Mouse (Mus musculus) liver, embryonic 11.5 days (tissue): ENCODE measurements around the gene Hmga1b. TPM values are rescaled to one million over a fixed set of nuclear protein-coding genes. Genes with fewer than 3 reads are reported as not detected.
A peak's percentile ranks its signal among the peaks of the same experiment; 100 is the strongest.
"Not testable (repeated sequence)": the region's sequence is repeated elsewhere in the genome, so short reads cannot be mapped to it uniquely, and the experiment has no call there.

Source experiments
- ATAC-seq: fragments of 200-750 bp; cut with Nextera tagmentation; replicated peaks from 2 replicates; pipeline ENCODE4 v1.8.0; 2017; ENCODE audit warnings: moderate number of reproducible peaks, mild to moderate bottlenecking, moderate TSS enrichment, moderate library complexity; ENCODE audit not compliant: low FRiP score
- DNase-seq: peaks from one replicate; pipeline ENCODE4 v3.0.0-alpha.2; 2017; ENCODE audit warnings: low spot score
- H3K27ac ChIP-seq: fragments of 300-500 bp; sonication (generic); 2 replicates; pipeline ENCODE4 v1.5.1; 2014; ENCODE audit warnings: mild to moderate bottlenecking, low read depth, low read length, control low read depth
- H3K27me3 ChIP-seq: fragments of 300-500 bp; sonication (generic); replicated peaks from 2 replicates; pipeline ENCODE4 v1.6.1; 2014; ENCODE audit warnings: low read length, mixed read lengths; ENCODE audit not compliant: control insufficient read depth, insufficient read depth
- H3K36me3 ChIP-seq: fragments of 300-500 bp; sonication (generic); 2 replicates; pipeline ENCODE4 v1.6.1; 2014; ENCODE audit warnings: mild to moderate bottlenecking, low read length, moderate library complexity, mixed read lengths; ENCODE audit not compliant: control insufficient read depth, insufficient read depth
- H3K4me1 ChIP-seq: fragments of 300-500 bp; sonication (generic); replicated peaks from 2 replicates; pipeline ENCODE4 v1.6.1; 2014; ENCODE audit warnings: low read length, mixed read lengths; ENCODE audit not compliant: control insufficient read depth, insufficient read depth
- H3K4me2 ChIP-seq: fragments of 300-500 bp; sonication (generic); 2 replicates; pipeline ENCODE4 v1.6.1; 2014; ENCODE audit warnings: mild to moderate bottlenecking, control low read depth, moderate library complexity
- H3K4me3 ChIP-seq: fragments of 300-500 bp; sonication (generic); 2 replicates; pipeline ENCODE4 v1.5.1; 2014; ENCODE audit warnings: low read depth, low read length, control low read depth
- H3K9ac ChIP-seq: fragments of 300-500 bp; sonication (generic); 2 replicates; pipeline ENCODE4 v1.6.1; 2014; ENCODE audit warnings: low read depth, low read length, control low read depth
- H3K9me3 ChIP-seq: fragments of 300-500 bp; sonication (generic); 2 replicates; pipeline ENCODE4 v1.6.1; 2016; ENCODE audit warnings: low read length, inconsistent platforms, mixed read lengths; ENCODE audit not compliant: control insufficient read depth
- WGBS: fragments of 180-500 bp; shearing (Covaris S2); extraction: QIAGEN DNeasy Blood & Tissue Kit; methylation state at CpG from one replicate; pipeline ENCODE4 v1.1.7; 2014; 5-methylcytosine and 5-hydroxymethylcytosine counted together
- polyA plus RNA-seq: library from polyadenylated mRNA; unstranded; fragments of >200 nt; fragmentation: Nextera tagmentation; extraction: Ambion mirVana; gene quantifications from 2 replicates; pipeline ENCODE4 v1.2.1, GENCODE M21; 2014

Hmga1b gene
- polyA plus RNA-seq, 1 experiment from 2014 or later, result 17.5 TPM

- ATAC-seq (no peak), DNase-seq (no peak)
- H3K4me1 ChIP-seq, result no peaks in the 10 kb centered on the region
- no peak overlapping the region for H3K4me2 ChIP-seq
- H3K27ac ChIP-seq, result no peak overlapping the region
- 80% methylated on average over 3 of the region's 3 CpGs for WGBS
- H3K9me3 ChIP-seq, result no peaks in the 10 kb centered on the region
- no peak overlapping the region for H3K9ac ChIP-seq
- H3K4me3 ChIP-seq, result no peak overlapping the region
- no peaks in the 10 kb centered on the region for H3K36me3 ChIP-seq
- no peaks in the 10 kb centered on the region for H3K27me3 ChIP-seq
Observed at GRCm38 (mm10) chr11:120772749-120773148, 10.2 kb downstream of the Hmga1b start.

- 84% methylated on average over 7 of the region's 7 CpGs for whole genome bisulfite sequencing
- Histone ChIP-seq H3K9ac (no peak overlapping the region), H3K27me3 (no peaks in the 10 kb centered on the region), H3K36me3 (no peaks in the 10 kb centered on the region), H3K9me3 (no peaks in the 10 kb centered on the region), H3K27ac (no peak overlapping the region), H3K4me2 (no peak overlapping the region), H3K4me3 (no peak overlapping the region), H3K4me1 (no peaks in the 10 kb centered on the region)
- DNase-seq, result no peak
- ATAC-seq, result no peak
Observed at GRCm38 (mm10) chr11:120773463-120774190, 11.0 kb downstream of the Hmga1b start.

- no peaks in the 10 kb centered on the region for H3K36me3 ChIP-seq
- DNase-seq, result peak; percentile 87
- H3K4me1 ChIP-seq, result no peaks in the 10 kb centered on the region
- no peak overlapping the region for H3K9ac ChIP-seq
- ATAC-seq, result peak; percentile 85
- H3K4me3 ChIP-seq, result no peak overlapping the region
- H3K27me3 ChIP-seq, result no peaks in the 10 kb centered on the region
- no peak overlapping the region for H3K27ac ChIP-seq
- H3K4me2 ChIP-seq, result no peak overlapping the region
- no peaks in the 10 kb centered on the region for H3K9me3 ChIP-seq
- WGBS, result 27% methylated on average over 15 of the region's 15 CpGs
Observed at GRCm38 (mm10) chr11:120775774-120776469, 13.3 kb downstream of the Hmga1b start.

- no peak overlapping the region for H3K9ac ChIP-seq
- 37% methylated on average over 6 of the region's 6 CpGs for WGBS
Observed at GRCm38 (mm10) chr11:120777123-120777522, 14.5 kb downstream of the Hmga1b start.

DNA sequence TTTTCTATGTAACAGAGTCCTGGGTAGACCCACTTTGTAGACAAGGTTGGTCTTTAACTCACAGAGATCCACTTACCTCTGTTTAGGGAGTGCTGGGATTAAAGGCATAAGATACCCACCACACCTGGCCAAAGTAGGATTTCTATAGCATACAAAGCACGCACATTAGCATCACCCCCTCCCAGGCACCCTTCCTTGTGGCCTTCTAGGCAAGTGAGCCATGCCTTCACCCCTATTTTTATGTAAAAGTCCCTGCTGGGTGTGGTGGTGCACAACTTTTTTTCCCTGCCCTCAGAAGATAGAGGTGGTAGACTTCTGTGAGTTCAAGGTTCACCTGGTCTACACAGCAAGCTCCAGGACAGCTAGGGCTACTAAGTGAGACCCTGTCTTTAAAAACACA is 17.3 kb downstream of the Hmga1b start:
- Histone ChIP-seq H3K4me1 (peaks cover 5% of the 10 kb centered on the region), H3K9ac (no peak overlapping the region), H3K4me3 (no peak overlapping the region), H3K36me3 (no peaks in the 10 kb centered on the region), H3K27ac (no peak overlapping the region; the same call in 1 of the 2 replicates), H3K4me2 (no peak overlapping the region), H3K27me3 (no peaks in the 10 kb centered on the region), H3K9me3 (no peaks in the 10 kb centered on the region)
- ATAC-seq (no peak), DNase-seq (no peak)
- WGBS, result 94% methylated on average over 1 of the region's 1 CpGs

More at GRCm38 (mm10) chr11:120777123-120777522, 14.5 kb downstream of the Hmga1b start:
- Histone ChIP-seq H3K27ac (no peak overlapping the region), H3K36me3 (no peaks in the 10 kb centered on the region), H3K9me3 (no peaks in the 10 kb centered on the region), H3K4me1 (no peaks in the 10 kb centered on the region), H3K27me3 (no peaks in the 10 kb centered on the region), H3K4me3 (no peak overlapping the region), H3K4me2 (no peak overlapping the region)
- ATAC-seq (no peak), DNase-seq (no peak)

- WGBS, result 98% methylated on average over 6 of the region's 6 CpGs
- H3K9ac ChIP-seq, DNase-seq, H3K9me3 ChIP-seq, H3K4me2 ChIP-seq, H3K27me3 ChIP-seq, H3K27ac ChIP-seq, H3K4me3 ChIP-seq, H3K36me3 ChIP-seq, ATAC-seq: not testable (repeated sequence)
- H3K4me1 ChIP-seq, result peaks cover 18% of the 10 kb centered on the region
Observed at GRCm38 (mm10) chr11:120781361-120781760, 18.8 kb downstream of the Hmga1b start.

GRCm38 (mm10) chr11:120783426-120784063 is 21.0 kb downstream of the Hmga1b start:
- H3K4me2 ChIP-seq, result peak overlapping the region; percentile 95
- H3K9me3 ChIP-seq, result no peaks in the 10 kb centered on the region
- peak overlapping the region; percentile 97 for H3K4me3 ChIP-seq
- H3K27ac ChIP-seq, result peak overlapping the region; percentile 89
- DNase-seq (no peak), ATAC-seq (no peak)
- no peaks in the 10 kb centered on the region for H3K27me3 ChIP-seq
- peaks cover 21% of the 10 kb centered on the region; the same call in 1 of the 2 replicates for H3K36me3 ChIP-seq
- H3K9ac ChIP-seq, result peak overlapping the region; percentile 96
- WGBS, result 2% methylated on average over 42 of the region's 42 CpGs
- H3K4me1 ChIP-seq, result peaks cover 18% of the 10 kb centered on the region

- Histone ChIP-seq H3K4me3 (peak within 1 kb of the TSS; percentile 97), H3K4me2 (peak within 1 kb of the TSS; percentile 95)
Observed at GRCm38 (mm10) chr11:120784064-120784791, 21.6 kb downstream of the Hmga1b start, which contains the start of the genes Rfng and Gps1. Rfng (minus strand) TSS chr11:120784207. Gps1 (plus strand) TSS chr11:120784272.

More at GRCm38 (mm10) chr11:120784064-120784791, 21.6 kb downstream of the Hmga1b start, which contains the start of the genes Rfng and Gps1:
- Histone ChIP-seq H3K36me3 (peaks cover 24% of the 10 kb centered on the region), H3K4me1 (peaks cover 18% of the 10 kb centered on the region), H3K27me3 (no peaks in the 10 kb centered on the region), H3K9ac (peak within 1 kb of the TSS; percentile 96), H3K27ac (peak within 1 kb of the TSS; percentile 89), H3K9me3 (no peaks in the 10 kb centered on the region)
- ATAC-seq, result peak; percentile 82
- WGBS, result under 1% methylated on average over 86 of the region's 107 CpGs
- DNase-seq, result peak; percentile 90
